Mouse (Mus musculus) forebrain, postnatal 0 days (tissue): ENCODE data around the gene Btbd35f5. TPM values are rescaled to one million over a fixed set of nuclear protein-coding genes. Genes with fewer than 3 reads are reported as not detected.
"Not testable (repeated sequence)": the region's sequence is repeated elsewhere in the genome, so short reads cannot be mapped to it uniquely, and the experiment has no call there.

Experiments used
- ATAC-seq: fragments of 200-750 bp; cut with Nextera tagmentation; 2 replicates; pipeline ENCODE4 v1.8.0; 2017; ENCODE audit warnings: mild to moderate bottlenecking, moderate library complexity
- DNase-seq: peaks from one replicate; pipeline ENCODE4 v3.0.0-alpha.2; 2015
- H3K27ac ChIP-seq: fragments of 300-500 bp; sonication (generic); 2 replicates; pipeline ENCODE4 v1.5.1; 2014; ENCODE audit warnings: low read depth, mild to moderate bottlenecking, antibody characterized with exemption, low read length, moderate library complexity, mixed read lengths
- H3K27me3 ChIP-seq: fragments of 300-500 bp; sonication (generic); 2 replicates; pipeline ENCODE4 v1.6.1; 2014; ENCODE audit warnings: mild to moderate bottlenecking, low read length, mixed read lengths; ENCODE audit not compliant: insufficient read depth
- H3K36me3 ChIP-seq: fragments of 300-500 bp; sonication (generic); 2 replicates; pipeline ENCODE4 v1.6.1; 2014; ENCODE audit warnings: mild to moderate bottlenecking, moderate library complexity; ENCODE audit not compliant: insufficient read depth
- H3K4me1 ChIP-seq: fragments of 300-500 bp; sonication (generic); 2 replicates; pipeline ENCODE4 v1.6.1; 2014; ENCODE audit warnings: antibody characterized with exemption; ENCODE audit not compliant: insufficient read depth
- H3K4me2 ChIP-seq: fragments of 300-500 bp; sonication (generic); 2 replicates; pipeline ENCODE4 v1.6.1; 2014; ENCODE audit warnings: low read depth, mild to moderate bottlenecking, moderate library complexity
- H3K4me3 ChIP-seq: fragments of 300-500 bp; sonication (generic); 2 replicates; pipeline ENCODE4 v1.5.1; 2014; ENCODE audit warnings: low read depth, low read length, mixed read lengths
- H3K9ac ChIP-seq: fragments of 300-500 bp; sonication (generic); 2 replicates; pipeline ENCODE4 v1.6.1; 2014; ENCODE audit warnings: mild to moderate bottlenecking
- H3K9me3 ChIP-seq: fragments of 300-500 bp; sonication (generic); 2 replicates; pipeline ENCODE4 v1.6.1; 2016; ENCODE audit warnings: low read length
- WGBS: fragments of 180-500 bp; shearing (Covaris S2); extraction: QIAGEN DNeasy Blood & Tissue Kit; methylation state at CpG from one replicate; pipeline ENCODE4 v1.1.7; 2014; 5-methylcytosine and 5-hydroxymethylcytosine counted together
- polyA plus RNA-seq: library from polyadenylated mRNA; unstranded; fragments of >200 nt; fragmentation: Nextera tagmentation; extraction: Ambion mirVana; gene quantifications from 2 replicates; pipeline ENCODE4 v1.2.1, GENCODE M21; 2015
- total RNA-seq: library from RNA; depleted of rRNA; stranded (reverse); fragments of >200 nt; gene quantifications from 2 replicates; pipeline ENCODE4 v1.2.3, GENCODE M21; 2014; rRNA removed

The Btbd35f5 gene
- not detected in 2 replicates for total RNA-seq
- not detected in 2 replicates for polyA plus RNA-seq

- H3K9me3 ChIP-seq, H3K4me2 ChIP-seq, DNase-seq, H3K9ac ChIP-seq, H3K4me1 ChIP-seq, H3K36me3 ChIP-seq, H3K4me3 ChIP-seq, ATAC-seq, H3K27me3 ChIP-seq, H3K27ac ChIP-seq: not testable (repeated sequence)
- no CpG with 5 or more reads among the region's 3 CpGs for WGBS
These were observed at the start of gene Btbd35f5 for GRCm38 (mm10) chrX:32973597-32973996. TSS of gene Btbd35f5 (plus strand) at chrX:32973897.

DNA sequence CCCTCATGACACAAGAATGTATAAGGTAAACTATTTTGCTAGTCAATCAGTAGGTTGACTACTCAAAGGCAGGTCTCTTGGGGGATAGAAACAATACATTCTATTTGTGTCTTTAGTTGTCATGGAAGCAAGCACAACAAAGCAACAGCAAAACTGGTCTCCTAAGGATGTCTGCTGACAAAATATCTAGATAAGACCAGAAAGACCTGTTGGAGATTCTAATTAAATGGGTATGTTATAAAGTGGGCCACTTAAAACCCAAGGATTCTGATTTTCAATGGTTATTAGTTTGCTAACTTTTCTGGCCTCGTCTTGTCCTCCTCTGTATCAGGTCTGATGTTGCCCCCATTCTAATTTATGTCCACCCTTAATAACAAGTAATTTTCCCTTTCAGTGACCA is 32.2 kb upstream of the Btbd35f5 start, which contains the start of gene Gm21789:
Gm21789 (plus strand) TSS at position 301 of the 400 bp plus-strand sequence.
- not testable (repeated sequence) for H3K9me3 ChIP-seq

More for the DNA sequence above, 32.2 kb upstream of the Btbd35f5 start, which contains the start of gene Gm21789:
- WGBS = no CpG with 5 or more reads among the region's 1 CpGs
- not testable (repeated sequence) for H3K36me3 ChIP-seq, H3K4me1 ChIP-seq, H3K4me3 ChIP-seq, H3K27ac ChIP-seq, DNase-seq, H3K4me2 ChIP-seq, H3K27me3 ChIP-seq, H3K9ac ChIP-seq, ATAC-seq

Other genes starting within 250 kb of the Btbd35f5 start
- gene Btbd35f21, start 247.8 kb upstream of the Btbd35f5 start, total RNA-seq = not detected in 2 replicates
- gene Btbd35f21, start 247.8 kb upstream of the Btbd35f5 start, polyA plus RNA-seq = not detected in 2 replicates
- gene Btbd35f30, start 79.3 kb upstream of the Btbd35f5 start, total RNA-seq = not detected in 2 replicates
- not detected in 2 replicates for gene Btbd35f30, start 79.3 kb upstream of the Btbd35f5 start, polyA plus RNA-seq
- gene Gm21789, start 32.1 kb upstream of the Btbd35f5 start, total RNA-seq = not detected in 2 replicates
- not detected in 2 replicates for gene Gm21789, start 32.1 kb upstream of the Btbd35f5 start, polyA plus RNA-seq